Mouse (Mus musculus): Measurements from ENCODE around the gene Ost4.

The Ost4 gene

DNA sequence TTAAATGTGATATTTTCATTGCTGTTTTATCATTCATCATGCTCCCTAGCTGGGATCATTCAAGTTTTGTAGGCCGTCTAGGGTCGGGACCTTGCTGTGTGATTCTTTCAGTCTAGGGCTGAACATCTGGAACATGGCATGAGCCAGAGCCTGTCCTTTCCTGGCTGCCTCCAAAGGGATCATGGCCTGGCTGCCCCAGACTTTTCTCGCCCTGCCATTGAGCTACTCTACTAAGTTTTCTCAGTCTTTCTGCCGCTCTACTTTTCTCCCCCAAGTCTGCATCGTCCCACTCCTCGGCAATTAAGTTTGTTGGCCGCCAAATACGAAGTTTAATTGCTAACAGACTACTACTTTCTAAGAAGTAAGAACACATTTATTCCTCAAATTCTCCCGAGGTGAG, 38.6 kb downstream of the Ost4 start:
- Histone ChIP-seq H3K27me3 (ENCODE audit: control insufficient read depth, insufficient read depth, low read length, poor library complexity, severe bottlenecking) (no peaks in the 10 kb centered on the region), H3K36me3 (ENCODE audit: control insufficient read depth, insufficient read depth, low read length, poor library complexity, severe bottlenecking) (peaks cover 10% of the 10 kb centered on the region)
- DNase-seq (ENCODE audit: low read depth, low spot score) = no peak

DNA sequence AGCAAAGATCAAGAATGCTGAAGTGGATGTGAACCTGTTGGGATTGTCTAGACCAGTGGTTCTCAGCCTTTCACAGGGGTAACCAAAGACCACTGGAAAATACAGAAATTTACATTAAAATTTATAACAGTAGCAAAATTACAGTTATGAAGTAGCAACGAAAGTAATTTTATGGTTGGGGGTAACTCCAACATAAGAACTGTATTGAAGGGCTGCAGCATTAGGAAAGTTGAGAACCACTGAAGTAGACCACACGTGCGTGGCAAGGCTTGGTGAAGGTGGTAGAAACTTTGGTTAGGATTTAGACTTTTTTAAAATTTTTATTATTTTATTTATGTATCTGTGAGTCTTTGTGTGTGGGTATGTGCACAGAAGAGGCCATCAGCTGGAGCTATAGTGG, 39.9 kb downstream of the Ost4 start, which contains the start of gene Tmem214:
TSS of gene Tmem214 (plus strand) at position 301 of the 400 bp plus-strand sequence.
- no peak for DNase-seq (ENCODE audit: low read depth, low spot score)
- Histone ChIP-seq H3K27me3 (ENCODE audit: control insufficient read depth, insufficient read depth, low read length, poor library complexity, severe bottlenecking) (no peaks in the 10 kb centered on the region), H3K36me3 (ENCODE audit: control insufficient read depth, insufficient read depth, low read length, poor library complexity, severe bottlenecking) (peaks cover 6% of the 10 kb centered on the region)

DNA sequence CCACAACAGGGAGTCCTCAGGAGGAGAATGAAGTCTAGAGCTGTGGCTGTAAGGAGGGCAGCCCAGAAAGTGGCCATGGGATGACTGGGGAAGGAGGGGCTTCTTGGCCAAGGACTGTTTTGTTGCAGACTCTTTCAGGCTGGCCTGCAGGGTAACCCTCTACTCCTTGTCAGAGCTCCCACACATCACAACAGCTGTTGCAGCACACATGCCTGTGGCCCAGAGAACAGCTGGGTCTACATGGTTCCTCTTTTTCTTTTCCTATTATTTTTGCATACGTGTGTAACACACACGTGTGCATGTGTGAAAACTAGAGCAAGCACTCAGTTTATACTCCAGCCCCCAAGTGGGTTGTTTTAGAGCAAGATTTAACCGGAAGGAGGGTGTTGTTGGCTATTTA, 40.7 kb downstream of the Ost4 start:
- Histone ChIP-seq H3K27me3 (ENCODE audit: control insufficient read depth, insufficient read depth, low read length, poor library complexity, severe bottlenecking) (no peaks in the 10 kb centered on the region), H3K36me3 (ENCODE audit: control insufficient read depth, insufficient read depth, low read length, poor library complexity, severe bottlenecking) (peaks cover 3% of the 10 kb centered on the region; the same call in 1 of the 2 replicates)
- DNase-seq (ENCODE audit: low read depth, low spot score) = peak; percentile 61

DNA sequence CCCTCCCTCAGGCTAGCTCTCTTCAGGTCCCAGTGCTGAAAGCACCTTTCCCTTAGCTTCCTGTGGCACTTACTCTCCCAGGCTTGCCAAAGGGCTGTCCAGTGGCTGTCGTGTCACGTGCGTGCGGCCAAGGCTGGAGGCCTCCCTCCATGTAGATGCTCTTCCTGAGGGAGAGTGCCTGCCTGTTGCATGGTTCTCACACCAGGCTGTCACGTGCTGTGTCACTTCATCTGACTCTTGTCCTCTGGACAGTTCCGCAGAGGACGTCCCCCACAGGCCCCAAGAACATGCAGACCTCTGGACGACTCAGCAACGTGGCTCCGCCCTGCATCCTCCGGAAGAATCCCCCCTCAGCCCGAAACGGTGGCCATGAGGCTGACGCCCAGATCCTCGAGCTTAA, 43.3 kb downstream of the Ost4 start:
- H3K27me3 ChIP-seq (ENCODE audit: control insufficient read depth, insufficient read depth, low read length, poor library complexity, severe bottlenecking) = no peaks in the 10 kb centered on the region
- no peak for DNase-seq (ENCODE audit: low read depth, low spot score)
- H3K36me3 ChIP-seq (ENCODE audit: control insufficient read depth, insufficient read depth, low read length, poor library complexity, severe bottlenecking) = no peaks in the 10 kb centered on the region

DNA sequence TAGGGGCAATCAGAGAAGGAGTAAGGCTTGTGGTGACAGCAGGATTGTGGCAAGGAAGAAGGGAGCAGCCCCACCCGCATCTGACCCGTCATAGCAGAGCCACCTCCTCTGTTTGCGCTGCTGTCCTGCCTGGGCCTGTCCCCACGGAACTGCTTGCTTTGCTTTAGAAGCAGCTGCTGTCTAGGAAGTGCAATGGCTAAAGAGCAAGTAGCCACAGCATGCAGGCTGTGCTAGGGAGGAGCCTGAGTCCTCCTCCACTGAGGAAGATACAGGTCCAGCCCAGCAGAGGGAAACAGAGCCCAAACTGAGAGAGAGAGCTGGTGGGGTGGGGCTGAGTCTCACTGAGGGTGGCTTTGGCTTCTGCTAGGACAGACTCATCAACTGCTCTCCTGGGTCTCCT, 43.7 kb downstream of the Ost4 start:
- peak; percentile 13 for DNase-seq (ENCODE audit: low read depth, low spot score)
- Histone ChIP-seq H3K36me3 (ENCODE audit: control insufficient read depth, insufficient read depth, low read length, poor library complexity, severe bottlenecking) (no peaks in the 10 kb centered on the region), H3K27me3 (ENCODE audit: control insufficient read depth, insufficient read depth, low read length, poor library complexity, severe bottlenecking) (no peaks in the 10 kb centered on the region)

DNA sequence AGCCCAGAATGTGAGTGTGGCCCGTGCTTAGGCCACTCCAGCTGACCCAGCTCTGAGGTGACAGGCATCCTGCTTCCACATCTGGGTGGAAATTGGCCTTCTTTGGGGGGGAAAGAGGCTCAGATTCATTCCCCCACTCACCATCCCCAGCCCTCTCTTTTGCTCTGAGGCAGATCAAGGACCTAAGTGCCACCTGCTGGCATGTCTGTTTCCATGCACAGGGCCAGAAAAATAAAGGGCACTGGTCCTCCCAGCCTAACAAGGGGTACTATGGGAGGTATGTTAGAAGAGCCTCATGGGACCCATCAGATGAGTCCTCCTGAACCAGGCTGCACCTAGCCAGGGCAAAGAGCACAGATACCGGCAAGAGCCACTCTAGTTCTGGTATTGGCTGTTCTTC, 51.5 kb downstream of the Ost4 start:
- DNase-seq (ENCODE audit: low read depth, low spot score) = no peak
- H3K27me3 ChIP-seq (ENCODE audit: control insufficient read depth, insufficient read depth, low read length, poor library complexity, severe bottlenecking) = no peaks in the 10 kb centered on the region

More for the DNA sequence above, 51.5 kb downstream of the Ost4 start:
- no peaks in the 10 kb centered on the region for H3K36me3 ChIP-seq (ENCODE audit: control insufficient read depth, insufficient read depth, low read length, poor library complexity, severe bottlenecking)

Measured in splenic B cell, adult 2 months (primary cell).